Mouse (Mus musculus): ENCODE measurements around the gene Cuedc1.

DNA sequence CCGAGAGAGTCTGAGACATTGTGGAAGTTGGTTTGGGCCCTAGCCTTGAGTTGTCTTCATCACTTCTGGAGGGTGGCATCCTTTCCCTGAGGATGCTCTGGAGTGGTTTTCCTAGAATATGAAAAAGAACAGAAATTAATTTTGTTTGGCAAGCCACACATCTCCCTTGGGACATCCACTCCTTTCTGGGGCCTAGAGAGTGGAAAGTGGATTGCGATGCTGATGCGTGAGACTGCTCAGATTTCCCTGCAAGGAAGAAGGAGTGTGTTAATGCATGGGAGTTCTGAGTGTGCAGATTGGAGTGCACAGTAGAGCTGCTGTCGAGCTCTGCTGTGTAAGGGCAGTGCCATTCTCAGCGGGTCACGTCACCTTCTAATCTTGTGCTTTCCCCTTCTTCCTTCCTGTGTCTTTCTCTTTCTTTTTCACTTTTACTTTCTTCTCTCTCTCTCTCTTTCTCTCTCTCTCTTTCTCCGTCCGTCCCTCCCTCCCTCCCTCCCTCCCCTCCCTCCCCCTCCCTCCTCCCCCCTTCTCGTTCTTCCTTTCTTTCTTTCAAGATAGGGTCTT, 12.3 kb downstream of the Cuedc1 start:
- TF ChIP-seq CTCF (conservative IDR thresholded peaks at IDR 0.05; ENCODE audit: insufficient read depth, insufficient read length, low read depth, low read length), result no peak
- no peak for TF ChIP-seq POLR2A (IDR thresholded peaks at IDR 0.05; ENCODE audit: low read depth, low read length)

Data from kidney, adult 2 months (tissue).